Mouse (Mus musculus): ENCODE measurements around the gene Snrk.

Snrk gene

GRCm38 (mm10) chr9:122117112-122117616 lies at the start of gene Snrk:
Gene Snrk, plus strand, starts transcription at chr9:122117266.
- peak; percentile 86 for DNase-seq

GRCm38 (mm10) chr9:122067654-122068053 lies 49.4 kb upstream of the Snrk start:
- peak; percentile 52 for DNase-seq

- DNase-seq: peak; percentile 73
Observed at GRCm38 (mm10) chr9:122069560-122070174, 47.4 kb upstream of the Snrk start.

- DNase-seq: no peak
Observed at GRCm38 (mm10) chr9:122073980-122074379, 43.1 kb upstream of the Snrk start.

GRCm38 (mm10) chr9:122074575-122074974 lies 42.5 kb upstream of the Snrk start:
- DNase-seq: peak; percentile 16

- peak; percentile 30 for DNase-seq
Observed at GRCm38 (mm10) chr9:122078456-122078855, 38.6 kb upstream of the Snrk start.

GRCm38 (mm10) chr9:122083698-122084097 lies 33.4 kb upstream of the Snrk start:
- DNase-seq: no peak

- DNase-seq: peak; percentile 92
Observed at GRCm38 (mm10) chr9:122084175-122084574, 32.9 kb upstream of the Snrk start.

- peak; percentile 25 for DNase-seq
Observed at GRCm38 (mm10) chr9:122084636-122085035, 32.4 kb upstream of the Snrk start.

GRCm38 (mm10) chr9:122085055-122085454 lies 32.0 kb upstream of the Snrk start:
- peak; percentile 88 for DNase-seq

- DNase-seq: peak; percentile 71
Observed at GRCm38 (mm10) chr9:122085550-122086205, 31.4 kb upstream of the Snrk start.

- peak; percentile 63 for DNase-seq
Observed at GRCm38 (mm10) chr9:122087086-122087485, 30.0 kb upstream of the Snrk start.

GRCm38 (mm10) chr9:122091171-122091570 lies 25.9 kb upstream of the Snrk start:
- no peak for DNase-seq

- DNase-seq: peak; percentile 65
Observed at GRCm38 (mm10) chr9:122091782-122092228, 25.3 kb upstream of the Snrk start.

GRCm38 (mm10) chr9:122094171-122094570 lies 22.9 kb upstream of the Snrk start:
- no peak for DNase-seq

- no peak for DNase-seq
Observed at GRCm38 (mm10) chr9:122096822-122097511, 20.1 kb upstream of the Snrk start.

GRCm38 (mm10) chr9:122097535-122097934 lies 19.5 kb upstream of the Snrk start:
- DNase-seq: no peak

- no peak for DNase-seq
Observed at GRCm38 (mm10) chr9:122100584-122101127, 16.4 kb upstream of the Snrk start.

GRCm38 (mm10) chr9:122101196-122101595 lies 15.9 kb upstream of the Snrk start:
- no peak for DNase-seq

GRCm38 (mm10) chr9:122103550-122104284 lies 13.3 kb upstream of the Snrk start:
- DNase-seq: no peak

- DNase-seq: no peak
Observed at GRCm38 (mm10) chr9:122104285-122104829, 12.7 kb upstream of the Snrk start.

GRCm38 (mm10) chr9:122107701-122108375 lies 9.2 kb upstream of the Snrk start:
- no peak for DNase-seq

Measured in lung, postnatal 36 days (tissue).